Mouse (Mus musculus) erythroid progenitor cell, adult 5-6 weeks (primary cell): ENCODE data around the gene Tmem135. TPM values are rescaled to one million over a fixed set of nuclear protein-coding genes. Genes with fewer than 3 reads are reported as not detected.

Source experiments
- ATAC-seq: replicated peaks from 2 replicates; pipeline ENCODE4 v1.8.0; 2016; ENCODE audit warnings: moderate number of reproducible peaks, mild to moderate bottlenecking, moderate TSS enrichment, inconsistent platforms; ENCODE audit not compliant: poor library complexity, low FRiP score, severe bottlenecking
- total RNA-seq, 2 experiments: library from RNA; stranded (forward) in 1 of 2; stranded (reverse) in 1 of 2; fragments of 150-400 nt in 1 of 2; fragments of 186-747, 209-891 nt in 1 of 2; gene quantifications; 2 replicates each; pipeline versions ENCODE4 v1.2.3 to v1.2.4; 2015 to 2017; ENCODE audit warnings: low replicate concordance in 2 of 2

Gene Tmem135
- total RNA-seq, 2 experiments from 2014 or later, result 10.7 to 12.2 TPM

GRCm38 (mm10) chr7:89267542-89267941 lies 136.5 kb downstream of the Tmem135 start:
- ATAC-seq, result no peak

GRCm38 (mm10) chr7:89266017-89266760 lies 137.8 kb downstream of the Tmem135 start:
- no peak for ATAC-seq

- ATAC-seq, result no peak
Observed at GRCm38 (mm10) chr7:89260966-89261365, 143.1 kb downstream of the Tmem135 start.

GRCm38 (mm10) chr7:89258832-89259231 lies 145.2 kb downstream of the Tmem135 start:
- no peak for ATAC-seq

- ATAC-seq, result no peak
Observed at GRCm38 (mm10) chr7:89257871-89258502, 146.0 kb downstream of the Tmem135 start.

GRCm38 (mm10) chr7:89253772-89254171 lies 150.2 kb downstream of the Tmem135 start:
- no peak for ATAC-seq

GRCm38 (mm10) chr7:89253317-89253716 lies 150.7 kb downstream of the Tmem135 start:
- ATAC-seq, result no peak

- no peak for ATAC-seq
Observed at GRCm38 (mm10) chr7:89251880-89252453, 152.1 kb downstream of the Tmem135 start.

- ATAC-seq, result no peak
Observed at GRCm38 (mm10) chr7:89248135-89248850, 155.7 kb downstream of the Tmem135 start.

- no peak for ATAC-seq
Observed at GRCm38 (mm10) chr7:89247012-89247710, 156.9 kb downstream of the Tmem135 start.

GRCm38 (mm10) chr7:89242565-89242964 lies 161.5 kb downstream of the Tmem135 start:
- ATAC-seq, result 0 out of 2 replicates have a peak, but pooled peaks have one; percentile 39

GRCm38 (mm10) chr7:89242143-89242542 lies 161.9 kb downstream of the Tmem135 start:
- no peak for ATAC-seq

- ATAC-seq, result no peak
Observed at GRCm38 (mm10) chr7:89239592-89239991, 164.4 kb downstream of the Tmem135 start.

- no peak for ATAC-seq
Observed at GRCm38 (mm10) chr7:89236592-89236991, 167.4 kb downstream of the Tmem135 start.

GRCm38 (mm10) chr7:89235974-89236507 lies 168.0 kb downstream of the Tmem135 start:
- no peak for ATAC-seq

GRCm38 (mm10) chr7:89232499-89233145 lies 171.4 kb downstream of the Tmem135 start:
- ATAC-seq, result no peak

GRCm38 (mm10) chr7:89231200-89231790 lies 172.7 kb downstream of the Tmem135 start:
- ATAC-seq, result no peak

- ATAC-seq, result no peak
Observed at GRCm38 (mm10) chr7:89222609-89223008, 181.4 kb downstream of the Tmem135 start.

GRCm38 (mm10) chr7:89216628-89217027 lies 187.4 kb downstream of the Tmem135 start:
- no peak for ATAC-seq
